Mouse (Mus musculus): ENCODE results near the gene Slc43a1. TPM values are rescaled to one million over a fixed set of nuclear protein-coding genes. Genes with fewer than 3 reads are reported as not detected.
A peak's percentile ranks its signal among the peaks of the same experiment; 100 is the strongest.
"Not testable (repeated sequence)": the region's sequence is repeated elsewhere in the genome, so short reads cannot be mapped to it uniquely, and the experiment has no call there.

Gene Slc43a1
- total RNA-seq (2021), result 1 to 10 TPM; 2.1 to 2.7 TPM

- DNase-seq, result no peak
Measured at GRCm38 (mm10) chr2:84838593-84838949, at the start of gene Slc43a1. Gene Slc43a1 (plus strand): TSS chr2:84838850.

GRCm38 (mm10) chr2:84790418-84790817 lies 48.2 kb upstream of the Slc43a1 start:
- DNase-seq, result no peak

- DNase-seq, result peak; percentile 40
Measured at GRCm38 (mm10) chr2:84792516-84792915, 46.1 kb upstream of the Slc43a1 start.

GRCm38 (mm10) chr2:84793154-84793553 lies 45.5 kb upstream of the Slc43a1 start:
- DNase-seq, result no peak

- DNase-seq, result no peak
Measured at GRCm38 (mm10) chr2:84793871-84794270, 44.8 kb upstream of the Slc43a1 start.

- DNase-seq, result peak; percentile 88
Measured at GRCm38 (mm10) chr2:84797833-84798492, 40.7 kb upstream of the Slc43a1 start.

GRCm38 (mm10) chr2:84798493-84798921 lies 40.1 kb upstream of the Slc43a1 start, which contains the start of gene Ube2l6:
Gene Ube2l6 (plus strand): TSS chr2:84798828.
- peak; percentile 71 for DNase-seq

- DNase-seq, result peak; percentile 75
Measured at GRCm38 (mm10) chr2:84799041-84799561, 39.5 kb upstream of the Slc43a1 start.

- no peak for DNase-seq
Measured at GRCm38 (mm10) chr2:84800304-84800703, 38.3 kb upstream of the Slc43a1 start.

- not testable (repeated sequence) for DNase-seq
Measured at GRCm38 (mm10) chr2:84801223-84801622, 37.4 kb upstream of the Slc43a1 start.

- DNase-seq, result no peak
Measured at GRCm38 (mm10) chr2:84803963-84804362, 34.7 kb upstream of the Slc43a1 start.

GRCm38 (mm10) chr2:84806546-84806945 lies 32.1 kb upstream of the Slc43a1 start:
- DNase-seq, result no peak

GRCm38 (mm10) chr2:84809330-84809729 lies 29.3 kb upstream of the Slc43a1 start:
- no peak for DNase-seq

GRCm38 (mm10) chr2:84810526-84810885 lies 28.1 kb upstream of the Slc43a1 start:
- DNase-seq, result no peak

GRCm38 (mm10) chr2:84810886-84811577 lies 27.6 kb upstream of the Slc43a1 start:
- peak; percentile 94 for DNase-seq

GRCm38 (mm10) chr2:84811880-84812279 lies 26.8 kb upstream of the Slc43a1 start:
- DNase-seq, result no peak

- DNase-seq, result no peak
Measured at GRCm38 (mm10) chr2:84812676-84813075, 26.0 kb upstream of the Slc43a1 start.

GRCm38 (mm10) chr2:84819861-84820260 lies 18.8 kb upstream of the Slc43a1 start:
- DNase-seq, result peak; percentile 39

- no peak for DNase-seq
Measured at GRCm38 (mm10) chr2:84822552-84822951, 16.1 kb upstream of the Slc43a1 start, which contains the start of gene Smtnl1. Gene Smtnl1 (minus strand): TSS chr2:84822652.

GRCm38 (mm10) chr2:84823237-84823636 lies 15.4 kb upstream of the Slc43a1 start:
- DNase-seq, result no peak

GRCm38 (mm10) chr2:84826488-84827282 lies 12.0 kb upstream of the Slc43a1 start, which contains the start of gene Timm10:
Gene Timm10 (plus strand): TSS chr2:84826997.
- DNase-seq, result peak; percentile 86

GRCm38 (mm10) chr2:84827283-84827920 lies 11.2 kb upstream of the Slc43a1 start:
- peak; percentile 51 for DNase-seq
